Mouse (Mus musculus): Measurements from ENCODE around the gene Nrxn2. TPM values are rescaled to one million over a fixed set of nuclear protein-coding genes. Genes with fewer than 3 reads are reported as not detected.

The Nrxn2 gene
- polyA plus RNA-seq, 1 experiment from 2014 or later, result 1.4 TPM

GRCm38 (mm10) chr19:6519483-6519882, 101.0 kb downstream of the Nrxn2 start:
- H3K9ac ChIP-seq, result no peak overlapping the region
- no peak for ATAC-seq (ENCODE audit: insufficient number of reproducible peaks, low FRiP score, low TSS enrichment, low read depth)
- H3K27ac ChIP-seq, result no peak overlapping the region
- no peaks in the 10 kb centered on the region for H3K36me3 ChIP-seq
- WGBS, result 64% methylated on average over 2 of the region's 2 CpGs
- H3K27me3 ChIP-seq, result peaks cover 10% of the 10 kb centered on the region
- no peak overlapping the region for H3K4me2 ChIP-seq
- H3K9me3 ChIP-seq, result no peaks in the 10 kb centered on the region
- no peak overlapping the region for H3K4me3 ChIP-seq
- no peaks in the 10 kb centered on the region for H3K4me1 ChIP-seq

DNA sequence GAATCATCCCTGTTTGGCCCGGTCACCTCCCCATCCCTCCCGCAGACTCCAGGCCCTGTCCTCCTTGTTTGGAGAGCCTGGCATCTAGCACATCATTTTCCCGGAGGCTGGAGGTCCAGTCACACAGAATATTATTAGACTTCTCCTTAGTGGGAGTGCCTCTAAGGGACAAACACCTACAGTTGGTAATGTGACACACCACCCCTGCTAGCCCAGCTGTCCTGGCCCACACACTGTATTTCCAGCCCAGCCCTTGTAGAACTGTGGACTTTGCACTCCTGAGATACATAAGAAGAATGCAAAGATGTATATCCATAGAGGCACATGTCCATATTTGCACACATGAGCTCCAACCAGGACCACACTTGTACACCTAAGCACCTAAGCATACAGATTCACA, 103.1 kb downstream of the Nrxn2 start:
- no peak overlapping the region for H3K9ac ChIP-seq

DNA sequence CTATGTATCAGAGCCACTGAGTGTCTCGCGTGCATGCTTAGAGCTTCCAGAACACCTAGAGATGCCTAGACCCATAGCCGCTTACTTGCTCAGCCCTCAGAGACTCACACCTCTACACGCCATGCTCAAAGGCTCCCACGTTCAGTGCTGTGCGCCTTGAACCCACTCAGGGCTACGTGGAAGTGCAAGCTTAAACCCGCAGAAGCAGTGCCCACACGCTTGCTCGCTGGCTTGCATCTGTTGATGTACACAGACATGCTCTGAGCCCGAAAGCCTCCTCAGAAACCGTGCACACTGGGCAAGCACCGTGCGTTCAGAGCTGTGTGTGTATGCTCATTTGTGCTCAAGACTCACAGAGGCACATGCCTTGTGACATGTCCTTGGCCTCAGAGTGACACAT, 103.8 kb downstream of the Nrxn2 start:
- Histone ChIP-seq H3K36me3 (no peaks in the 10 kb centered on the region), H3K9me3 (no peaks in the 10 kb centered on the region), H3K9ac (no peak overlapping the region), H3K4me3 (no peak overlapping the region), H3K4me2 (no peak overlapping the region), H3K27ac (no peak overlapping the region), H3K4me1 (no peaks in the 10 kb centered on the region), H3K27me3 (peaks cover 6% of the 10 kb centered on the region)
- ATAC-seq (ENCODE audit: insufficient number of reproducible peaks, low FRiP score, low TSS enrichment, low read depth), result no peak
- WGBS, result 89% methylated on average over 14 of the region's 14 CpGs

More for the DNA sequence above, 103.1 kb downstream of the Nrxn2 start:
- Histone ChIP-seq H3K9me3 (no peaks in the 10 kb centered on the region), H3K36me3 (no peaks in the 10 kb centered on the region), H3K27ac (no peak overlapping the region), H3K4me3 (no peak overlapping the region), H3K27me3 (peaks cover 6% of the 10 kb centered on the region), H3K4me2 (no peak overlapping the region), H3K4me1 (no peaks in the 10 kb centered on the region)
- WGBS, result 75% methylated on average over 3 of the region's 3 CpGs
- ATAC-seq (ENCODE audit: insufficient number of reproducible peaks, low FRiP score, low TSS enrichment, low read depth), result no peak

DNA sequence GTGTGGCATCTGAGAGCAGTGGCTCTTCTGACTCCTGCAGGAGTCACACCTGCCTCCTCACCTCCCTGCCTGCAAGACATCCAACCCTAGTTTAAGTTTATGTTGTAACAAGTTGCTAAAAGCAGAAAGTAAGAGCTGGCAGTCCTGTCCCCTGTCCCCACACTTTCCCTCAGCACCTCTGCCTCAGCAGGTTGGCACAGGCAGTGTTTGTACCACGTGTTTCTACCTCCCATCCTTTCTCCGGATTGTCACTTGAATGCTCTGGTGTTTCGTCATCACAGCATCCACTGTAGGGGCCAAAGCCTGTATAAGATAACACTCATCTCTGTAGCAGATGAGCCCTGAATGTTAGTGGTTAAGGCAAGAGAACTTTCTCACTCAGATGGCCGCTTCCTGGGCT, 106.5 kb downstream of the Nrxn2 start:
- H3K27me3 ChIP-seq, result peaks cover 21% of the 10 kb centered on the region
- no peaks in the 10 kb centered on the region for H3K9me3 ChIP-seq
- no peak for ATAC-seq (ENCODE audit: insufficient number of reproducible peaks, low FRiP score, low TSS enrichment, low read depth)
- H3K4me3 ChIP-seq, result no peak overlapping the region
- H3K4me2 ChIP-seq, result no peak overlapping the region
- H3K27ac ChIP-seq, result no peak overlapping the region
- no peaks in the 10 kb centered on the region for H3K4me1 ChIP-seq
- no peaks in the 10 kb centered on the region for H3K36me3 ChIP-seq
- no peak overlapping the region for H3K9ac ChIP-seq
- 69% methylated on average over 4 of the region's 4 CpGs for WGBS

DNA sequence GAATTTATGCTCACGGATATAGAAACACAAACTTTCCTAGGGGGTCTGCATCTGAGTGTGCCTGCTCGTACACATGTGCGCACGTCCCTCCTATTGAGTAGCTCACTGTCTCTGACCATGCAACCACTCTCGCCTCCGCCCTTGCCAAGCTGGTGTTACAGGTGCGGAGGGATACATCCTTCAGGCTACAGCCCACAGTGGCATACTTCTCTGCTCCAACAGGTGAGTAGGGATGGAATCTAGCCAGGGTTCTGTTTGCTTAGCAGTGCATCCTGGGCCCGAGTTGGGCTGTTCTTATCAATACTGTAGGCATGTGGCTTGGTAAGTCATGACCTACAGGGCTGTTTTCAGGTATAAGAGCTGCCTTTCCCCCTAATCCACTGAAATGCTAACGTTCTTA, 107.5 kb downstream of the Nrxn2 start:
- WGBS, result 88% methylated on average over 9 of the region's 9 CpGs
- ATAC-seq (ENCODE audit: insufficient number of reproducible peaks, low FRiP score, low TSS enrichment, low read depth), result no peak
- H3K36me3 ChIP-seq, result no peaks in the 10 kb centered on the region

GRCm38 (mm10) chr19:6527439-6527838, 108.9 kb downstream of the Nrxn2 start:
- no peaks in the 10 kb centered on the region for H3K36me3 ChIP-seq
- no peak for ATAC-seq (ENCODE audit: insufficient number of reproducible peaks, low FRiP score, low TSS enrichment, low read depth)
- no peak overlapping the region for H3K4me3 ChIP-seq
- 90% methylated on average over 3 of the region's 3 CpGs for WGBS
- peaks cover 16% of the 10 kb centered on the region for H3K4me1 ChIP-seq
- no peak overlapping the region for H3K9ac ChIP-seq
- no peaks in the 10 kb centered on the region for H3K9me3 ChIP-seq
- H3K27me3 ChIP-seq, result peaks cover 39% of the 10 kb centered on the region
- no peak overlapping the region for H3K27ac ChIP-seq
- no peak overlapping the region for H3K4me2 ChIP-seq

More for the DNA sequence above, 107.5 kb downstream of the Nrxn2 start:
- Histone ChIP-seq H3K4me2 (no peak overlapping the region), H3K9ac (no peak overlapping the region), H3K27ac (no peak overlapping the region), H3K9me3 (no peaks in the 10 kb centered on the region), H3K4me1 (peaks cover 2% of the 10 kb centered on the region), H3K27me3 (peaks cover 25% of the 10 kb centered on the region), H3K4me3 (no peak overlapping the region)

DNA sequence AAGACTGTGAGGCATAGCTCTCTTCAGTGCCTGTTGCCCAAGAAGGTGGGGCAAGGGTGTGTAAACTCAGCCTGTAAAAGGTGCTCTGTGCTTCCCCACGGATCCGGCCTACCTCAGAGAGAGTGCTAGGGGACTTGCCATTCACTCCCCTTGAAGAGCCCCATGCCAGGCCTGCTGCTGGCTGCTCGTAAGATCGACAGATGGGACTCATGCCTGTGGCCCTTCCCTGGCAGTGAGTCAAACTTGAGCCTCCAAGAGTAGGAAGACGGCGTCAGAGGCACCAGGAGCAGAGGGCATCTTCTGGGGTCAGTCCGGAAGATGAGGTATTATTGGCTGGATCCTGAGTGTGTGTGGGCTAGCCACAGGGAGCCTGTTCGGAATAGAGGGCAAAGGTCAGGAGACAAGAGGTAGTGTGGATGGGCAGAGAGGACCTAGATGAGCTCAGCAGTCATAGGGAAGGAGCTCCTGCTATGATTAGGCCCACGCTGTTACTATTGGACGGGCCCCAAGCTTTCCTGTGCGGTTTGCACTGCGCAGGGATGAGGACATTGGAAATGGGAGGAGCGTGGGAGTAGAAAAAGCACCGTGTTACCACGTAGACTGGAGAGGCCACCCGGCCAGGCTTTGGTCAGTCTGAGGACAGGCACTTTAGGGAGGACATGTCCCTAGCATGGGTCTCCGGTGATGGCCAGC, 109.5 kb downstream of the Nrxn2 start:
- Histone ChIP-seq H3K9ac (no peak overlapping the region), H3K36me3 (no peaks in the 10 kb centered on the region), H3K9me3 (no peaks in the 10 kb centered on the region), H3K4me1 (peaks cover 21% of the 10 kb centered on the region), H3K27ac (no peak overlapping the region), H3K4me2 (no peak overlapping the region), H3K27me3 (peaks cover 45% of the 10 kb centered on the region), H3K4me3 (no peak overlapping the region)
- no peak for ATAC-seq (ENCODE audit: insufficient number of reproducible peaks, low FRiP score, low TSS enrichment, low read depth)
- WGBS, result 81% methylated on average over 17 of the region's 17 CpGs

DNA sequence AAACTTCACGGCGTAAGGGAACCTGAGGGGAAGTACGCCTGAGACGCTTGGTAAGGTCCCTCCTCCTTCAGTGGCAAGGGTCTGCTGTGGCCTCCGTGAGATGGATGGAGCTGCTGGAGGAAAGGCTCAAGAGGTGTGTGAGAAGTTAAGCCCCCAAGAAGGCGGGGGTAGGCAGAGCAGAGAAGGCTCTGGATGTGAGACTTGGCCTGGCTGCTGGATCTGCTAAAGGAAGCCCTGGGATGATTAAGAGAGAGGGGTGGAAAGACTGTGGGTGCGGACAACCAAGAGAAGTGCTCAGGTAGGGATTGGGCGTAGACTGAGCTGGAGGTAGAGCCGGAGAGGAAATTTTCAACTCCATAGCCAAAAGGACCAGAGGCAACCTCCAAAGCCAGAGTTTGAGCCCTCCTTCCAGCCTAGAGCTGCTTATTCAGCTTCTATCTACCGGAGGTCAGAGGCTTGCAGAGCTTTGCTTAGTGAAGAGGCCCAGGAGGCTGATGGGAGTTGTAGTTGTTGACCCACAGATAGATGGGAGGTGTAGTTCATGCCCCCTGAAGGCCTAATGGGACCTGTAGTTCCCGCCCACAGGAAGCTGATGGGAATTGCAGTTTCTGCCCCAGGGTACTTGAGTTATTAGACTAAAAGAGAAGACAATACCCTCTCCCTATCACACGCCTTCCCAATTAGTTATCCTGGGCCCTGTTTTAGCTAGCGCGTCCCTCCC, 110.9 kb downstream of the Nrxn2 start:
- WGBS, result 68% methylated on average over 14 of the region's 14 CpGs
- Histone ChIP-seq H3K4me1 (peaks cover 21% of the 10 kb centered on the region), H3K27me3 (peaks cover 59% of the 10 kb centered on the region), H3K9me3 (no peaks in the 10 kb centered on the region), H3K27ac (no peak overlapping the region), H3K9ac (no peak overlapping the region), H3K4me3 (no peak overlapping the region), H3K36me3 (no peaks in the 10 kb centered on the region), H3K4me2 (no peak overlapping the region)
- ATAC-seq (ENCODE audit: insufficient number of reproducible peaks, low FRiP score, low TSS enrichment, low read depth), result no peak

DNA sequence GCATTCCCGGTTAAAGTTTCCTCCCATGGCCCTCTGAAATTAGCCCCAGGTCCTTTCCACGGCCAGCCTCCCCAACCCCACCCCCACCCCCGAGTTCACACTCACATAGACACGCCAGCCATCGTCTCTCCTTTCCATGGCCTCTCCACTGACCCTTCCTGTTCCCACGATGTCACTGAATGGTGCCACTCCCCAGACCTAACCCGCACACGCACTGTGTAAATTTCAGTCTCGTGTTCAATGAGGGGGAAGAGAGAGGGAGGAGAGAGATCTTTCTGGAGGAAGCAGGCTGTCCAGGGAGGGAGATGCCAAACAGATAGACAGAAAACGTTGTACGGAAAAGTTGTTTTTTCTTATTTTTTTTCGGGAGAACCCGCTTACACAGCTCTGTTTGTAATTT, 111.8 kb downstream of the Nrxn2 start:
- Histone ChIP-seq H3K4me2 (no peak overlapping the region), H3K4me1 (peaks cover 21% of the 10 kb centered on the region), H3K27ac (no peak overlapping the region), H3K4me3 (no peak overlapping the region), H3K27me3 (peaks cover 67% of the 10 kb centered on the region), H3K36me3 (no peaks in the 10 kb centered on the region), H3K9ac (no peak overlapping the region), H3K9me3 (no peaks in the 10 kb centered on the region)
- no peak for ATAC-seq (ENCODE audit: insufficient number of reproducible peaks, low FRiP score, low TSS enrichment, low read depth)
- WGBS, result 32% methylated on average over 13 of the region's 13 CpGs

DNA sequence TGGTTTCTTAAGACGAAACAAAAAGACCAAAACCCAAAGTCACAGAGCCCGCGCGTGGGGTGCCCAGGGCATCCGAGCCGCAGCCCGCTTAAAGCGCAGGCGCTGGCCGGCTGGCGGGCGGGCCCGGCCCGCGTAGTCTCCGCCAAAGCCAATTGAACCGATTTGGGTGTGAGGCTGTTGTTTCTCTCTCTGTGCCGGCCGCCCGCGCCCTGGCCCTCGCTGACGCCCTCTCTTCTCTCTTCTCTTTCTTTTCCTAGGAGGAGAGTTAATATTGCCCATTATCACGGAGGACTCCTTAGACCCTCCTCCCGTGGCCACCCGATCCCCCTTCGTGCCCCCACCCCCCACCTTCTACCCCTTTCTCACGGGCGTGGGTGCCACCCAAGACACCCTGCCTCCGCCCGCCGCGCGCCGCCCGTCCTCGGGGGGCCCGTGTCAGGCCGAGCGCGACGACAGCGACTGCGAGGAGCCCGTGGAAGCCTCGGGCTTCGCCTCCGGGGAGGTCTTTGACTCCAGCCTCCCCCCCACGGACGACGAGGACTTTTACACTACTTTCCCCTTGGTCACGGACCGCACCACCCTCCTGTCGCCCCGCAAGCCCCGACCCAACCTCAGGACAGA, 112.6 kb downstream of the Nrxn2 start:
- H3K4me1 ChIP-seq, result peaks cover 21% of the 10 kb centered on the region
- 1% methylated on average over 56 of the region's 56 CpGs for WGBS
- no peaks in the 10 kb centered on the region for H3K9me3 ChIP-seq
- no peak for ATAC-seq (ENCODE audit: insufficient number of reproducible peaks, low FRiP score, low TSS enrichment, low read depth)
- peaks cover 66% of the 10 kb centered on the region for H3K27me3 ChIP-seq
- H3K4me3 ChIP-seq, result peak overlapping the region; percentile 44
- H3K27ac ChIP-seq, result no peak overlapping the region
- H3K36me3 ChIP-seq, result no peaks in the 10 kb centered on the region
- H3K9ac ChIP-seq, result peak overlapping the region; percentile 35
- H3K4me2 ChIP-seq, result peak overlapping the region; percentile 80

DNA sequence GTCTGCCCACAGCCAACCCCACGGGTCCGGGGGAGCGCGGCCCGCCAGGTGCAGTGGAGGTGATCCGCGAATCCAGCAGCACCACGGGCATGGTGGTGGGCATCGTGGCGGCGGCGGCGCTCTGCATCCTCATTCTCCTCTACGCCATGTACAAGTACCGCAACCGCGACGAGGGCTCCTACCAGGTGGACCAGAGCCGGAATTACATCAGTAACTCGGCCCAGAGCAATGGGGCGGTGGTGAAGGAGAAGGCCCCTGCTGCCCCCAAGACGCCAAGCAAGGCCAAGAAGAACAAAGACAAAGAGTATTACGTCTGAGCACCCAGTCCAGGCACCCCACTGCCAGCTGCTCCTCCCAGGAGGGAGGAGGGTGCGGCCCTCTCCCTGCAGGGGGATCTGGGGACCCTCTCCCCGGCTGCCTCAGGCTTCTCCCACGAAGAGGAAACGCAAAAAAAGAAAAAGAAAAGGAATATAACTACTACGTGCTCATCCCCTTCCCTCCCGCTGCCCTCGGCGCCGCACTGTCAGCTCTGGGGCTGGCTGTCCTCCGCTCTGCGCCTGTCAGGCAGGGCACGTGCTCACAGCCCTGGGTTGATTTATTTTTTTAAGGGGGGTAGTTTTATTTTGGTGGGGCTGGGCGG, 113.4 kb downstream of the Nrxn2 start:
- Histone ChIP-seq H3K27me3 (peaks cover 71% of the 10 kb centered on the region), H3K27ac (no peak overlapping the region), H3K9ac (no peak overlapping the region), H3K4me2 (peak overlapping the region; percentile 80), H3K9me3 (no peaks in the 10 kb centered on the region), H3K4me1 (peaks cover 21% of the 10 kb centered on the region), H3K4me3 (peak overlapping the region; percentile 44), H3K36me3 (no peaks in the 10 kb centered on the region)
- no peak for ATAC-seq (ENCODE audit: insufficient number of reproducible peaks, low FRiP score, low TSS enrichment, low read depth)
- WGBS, result 2% methylated on average over 36 of the region's 36 CpGs

- Histone ChIP-seq H3K4me3 (peak overlapping the region; percentile 44; the same call in 1 of the 2 replicates), H3K9ac (no peak overlapping the region), H3K4me1 (peaks cover 21% of the 10 kb centered on the region), H3K9me3 (no peaks in the 10 kb centered on the region), H3K4me2 (peak overlapping the region; percentile 80; the same call in 1 of the 2 replicates), H3K27ac (no peak overlapping the region), H3K36me3 (no peaks in the 10 kb centered on the region), H3K27me3 (peaks cover 77% of the 10 kb centered on the region)
- ATAC-seq (ENCODE audit: insufficient number of reproducible peaks, low FRiP score, low TSS enrichment, low read depth), result no peak
- 11% methylated on average over 13 of the region's 13 CpGs for WGBS
Observed at GRCm38 (mm10) chr19:6532656-6533055, 114.1 kb downstream of the Nrxn2 start.
